Mouse (Mus musculus): ENCODE results near the gene Mdh2. TPM values are rescaled to one million over a fixed set of nuclear protein-coding genes. Genes with fewer than 3 reads are reported as not detected.

Mdh2 gene
- polyA plus RNA-seq, 1 experiment from 2014 or later = 984 TPM

GRCm38 (mm10) chr5:135751595-135751994 lies 26.7 kb upstream of the Mdh2 start:
- H3K4me2 ChIP-seq = no peak overlapping the region
- H3K27me3 ChIP-seq (ENCODE audit: control insufficient read depth, insufficient read depth, low read length) = no peaks in the 10 kb centered on the region
- H3K36me3 ChIP-seq (ENCODE audit: control insufficient read depth, insufficient read depth, low read length) = no peaks in the 10 kb centered on the region
- WGBS (ENCODE audit: insufficient replicate concordance) = 68% methylated on average over 2 of the region's 2 CpGs
- no peak overlapping the region for H3K9ac ChIP-seq (ENCODE audit: low read depth, low read length)
- H3K4me3 ChIP-seq (ENCODE audit: low read depth, low read length) = no peak overlapping the region
- H3K9me3 ChIP-seq (replicated peaks; ENCODE audit: control insufficient read depth, low read length) = 0 out of 2 replicates have a peak, but pooled peaks cover 4% of the 10 kb centered on the region
- no peaks in the 10 kb centered on the region for H3K4me1 ChIP-seq (ENCODE audit: control insufficient read depth, insufficient read depth, low read length)
- H3K27ac ChIP-seq (ENCODE audit: low read depth, low read length) = no peak overlapping the region
- no peak for ATAC-seq (replicated peaks; ENCODE audit: insufficient number of reproducible peaks, low FRiP score, low TSS enrichment)

GRCm38 (mm10) chr5:135761881-135762280 lies 16.4 kb upstream of the Mdh2 start:
- Histone ChIP-seq H3K27me3 (ENCODE audit: control insufficient read depth, insufficient read depth, low read length) (peaks cover 4% of the 10 kb centered on the region; the same call in 1 of the 2 replicates), H3K9ac (ENCODE audit: low read depth, low read length) (no peak overlapping the region), H3K4me2 (no peak overlapping the region), H3K27ac (ENCODE audit: low read depth, low read length) (no peak overlapping the region), H3K36me3 (ENCODE audit: control insufficient read depth, insufficient read depth, low read length) (no peaks in the 10 kb centered on the region), H3K4me3 (ENCODE audit: low read depth, low read length) (no peak overlapping the region), H3K9me3 (replicated peaks; ENCODE audit: control insufficient read depth, low read length) (no peaks in the 10 kb centered on the region), H3K4me1 (ENCODE audit: control insufficient read depth, insufficient read depth, low read length) (no peaks in the 10 kb centered on the region)
- ATAC-seq (replicated peaks; ENCODE audit: insufficient number of reproducible peaks, low FRiP score, low TSS enrichment) = no peak
- WGBS (ENCODE audit: insufficient replicate concordance) = 63% methylated on average over 3 of the region's 3 CpGs

GRCm38 (mm10) chr5:135763526-135763925 lies 14.8 kb upstream of the Mdh2 start:
- H3K4me1 ChIP-seq (ENCODE audit: control insufficient read depth, insufficient read depth, low read length) = no peaks in the 10 kb centered on the region
- no peaks in the 10 kb centered on the region for H3K9me3 ChIP-seq (replicated peaks; ENCODE audit: control insufficient read depth, low read length)
- no peak overlapping the region for H3K27ac ChIP-seq (ENCODE audit: low read depth, low read length)
- H3K27me3 ChIP-seq (ENCODE audit: control insufficient read depth, insufficient read depth, low read length) = peaks cover 4% of the 10 kb centered on the region; the same call in 1 of the 2 replicates
- no peak for ATAC-seq (replicated peaks; ENCODE audit: insufficient number of reproducible peaks, low FRiP score, low TSS enrichment)
- H3K4me3 ChIP-seq (ENCODE audit: low read depth, low read length) = no peak overlapping the region
- no peak overlapping the region for H3K4me2 ChIP-seq
- no peaks in the 10 kb centered on the region for H3K36me3 ChIP-seq (ENCODE audit: control insufficient read depth, insufficient read depth, low read length)
- 0% methylated on average over 7 of the region's 7 CpGs for WGBS (ENCODE audit: insufficient replicate concordance)
- H3K9ac ChIP-seq (ENCODE audit: low read depth, low read length) = no peak overlapping the region

GRCm38 (mm10) chr5:135764971-135765370 lies 13.3 kb upstream of the Mdh2 start:
- ATAC-seq (replicated peaks; ENCODE audit: insufficient number of reproducible peaks, low FRiP score, low TSS enrichment) = no peak
- Histone ChIP-seq H3K4me3 (ENCODE audit: low read depth, low read length) (no peak overlapping the region), H3K27ac (ENCODE audit: low read depth, low read length) (no peak overlapping the region), H3K9me3 (replicated peaks; ENCODE audit: control insufficient read depth, low read length) (no peaks in the 10 kb centered on the region), H3K36me3 (ENCODE audit: control insufficient read depth, insufficient read depth, low read length) (no peaks in the 10 kb centered on the region), H3K4me2 (no peak overlapping the region), H3K4me1 (ENCODE audit: control insufficient read depth, insufficient read depth, low read length) (no peaks in the 10 kb centered on the region), H3K27me3 (ENCODE audit: control insufficient read depth, insufficient read depth, low read length) (peaks cover 4% of the 10 kb centered on the region; the same call in 1 of the 2 replicates), H3K9ac (ENCODE audit: low read depth, low read length) (0 out of 2 replicates have a peak overlapping the region, but pooled peaks have one; percentile 39)
- WGBS (ENCODE audit: insufficient replicate concordance) = 64% methylated on average over 3 of the region's 3 CpGs

- Histone ChIP-seq H3K4me3 (ENCODE audit: low read depth, low read length) (no peak overlapping the region), H3K9me3 (replicated peaks; ENCODE audit: control insufficient read depth, low read length) (no peaks in the 10 kb centered on the region), H3K4me2 (no peak overlapping the region), H3K27me3 (ENCODE audit: control insufficient read depth, insufficient read depth, low read length) (no peaks in the 10 kb centered on the region), H3K9ac (ENCODE audit: low read depth, low read length) (no peak overlapping the region), H3K36me3 (ENCODE audit: control insufficient read depth, insufficient read depth, low read length) (no peaks in the 10 kb centered on the region), H3K27ac (ENCODE audit: low read depth, low read length) (no peak overlapping the region), H3K4me1 (ENCODE audit: control insufficient read depth, insufficient read depth, low read length) (peaks cover 3% of the 10 kb centered on the region; the same call in 1 of the 2 replicates)
- 49% methylated on average over 3 of the region's 3 CpGs for WGBS (ENCODE audit: insufficient replicate concordance)
- ATAC-seq (replicated peaks; ENCODE audit: insufficient number of reproducible peaks, low FRiP score, low TSS enrichment) = no peak
These were observed 5.8 kb upstream of the Mdh2 start for GRCm38 (mm10) chr5:135772519-135772918.

GRCm38 (mm10) chr5:135776546-135776945 lies 1.7 kb upstream of the Mdh2 start:
- no peaks in the 10 kb centered on the region for H3K9me3 ChIP-seq (replicated peaks; ENCODE audit: control insufficient read depth, low read length)
- H3K27me3 ChIP-seq (ENCODE audit: control insufficient read depth, insufficient read depth, low read length) = no peaks in the 10 kb centered on the region
- ATAC-seq (replicated peaks; ENCODE audit: insufficient number of reproducible peaks, low FRiP score, low TSS enrichment) = no peak
- H3K4me2 ChIP-seq = no peak overlapping the region
- H3K36me3 ChIP-seq (ENCODE audit: control insufficient read depth, insufficient read depth, low read length) = peaks cover 3% of the 10 kb centered on the region
- no peak overlapping the region for H3K4me3 ChIP-seq (ENCODE audit: low read depth, low read length)
- 81% methylated on average over 4 of the region's 4 CpGs for WGBS (ENCODE audit: insufficient replicate concordance)
- H3K9ac ChIP-seq (ENCODE audit: low read depth, low read length) = 0 out of 2 replicates have a peak overlapping the region, but pooled peaks have one; percentile 5
- peaks cover 20% of the 10 kb centered on the region for H3K4me1 ChIP-seq (ENCODE audit: control insufficient read depth, insufficient read depth, low read length)
- H3K27ac ChIP-seq (ENCODE audit: low read depth, low read length) = no peak overlapping the region

GRCm38 (mm10) chr5:135777796-135778470 lies 347 bp upstream of the Mdh2 start, which contains the start of gene Styxl1:
Styxl1 (minus strand) TSS chr5:135778385.
- peaks cover 11% of the 10 kb centered on the region for H3K36me3 ChIP-seq (ENCODE audit: control insufficient read depth, insufficient read depth, low read length)
- peak; percentile 91 for ATAC-seq (replicated peaks; ENCODE audit: insufficient number of reproducible peaks, low FRiP score, low TSS enrichment)
- peaks cover 20% of the 10 kb centered on the region for H3K4me1 ChIP-seq (ENCODE audit: control insufficient read depth, insufficient read depth, low read length)
- no peaks in the 10 kb centered on the region for H3K9me3 ChIP-seq (replicated peaks; ENCODE audit: control insufficient read depth, low read length)
- H3K27ac ChIP-seq (ENCODE audit: low read depth, low read length) = peak within 1 kb of the TSS; percentile 97
- peak within 1 kb of the TSS; percentile 99 for H3K9ac ChIP-seq (ENCODE audit: low read depth, low read length)
- WGBS (ENCODE audit: insufficient replicate concordance) = under 1% methylated on average over 45 of the region's 45 CpGs
- no peaks in the 10 kb centered on the region for H3K27me3 ChIP-seq (ENCODE audit: control insufficient read depth, insufficient read depth, low read length)
- H3K4me2 ChIP-seq = peak within 1 kb of the TSS; percentile 84
- peak within 1 kb of the TSS; percentile 92 for H3K4me3 ChIP-seq (ENCODE audit: low read depth, low read length)

- Histone ChIP-seq H3K9ac (ENCODE audit: low read depth, low read length) (no peak overlapping the region), H3K36me3 (ENCODE audit: control insufficient read depth, insufficient read depth, low read length) (peaks cover 29% of the 10 kb centered on the region), H3K4me3 (ENCODE audit: low read depth, low read length) (peak overlapping the region; percentile 92; the same call in 1 of the 2 replicates), H3K27ac (ENCODE audit: low read depth, low read length) (no peak overlapping the region), H3K27me3 (ENCODE audit: control insufficient read depth, insufficient read depth, low read length) (no peaks in the 10 kb centered on the region), H3K9me3 (replicated peaks; ENCODE audit: control insufficient read depth, low read length) (no peaks in the 10 kb centered on the region), H3K4me1 (ENCODE audit: control insufficient read depth, insufficient read depth, low read length) (peaks cover 20% of the 10 kb centered on the region), H3K4me2 (peak overlapping the region; percentile 84)
- 83% methylated on average over 8 of the region's 8 CpGs for WGBS (ENCODE audit: insufficient replicate concordance)
- no peak for ATAC-seq (replicated peaks; ENCODE audit: insufficient number of reproducible peaks, low FRiP score, low TSS enrichment)
These were observed 2.1 kb downstream of the Mdh2 start for GRCm38 (mm10) chr5:135780331-135780730.

- H3K36me3 ChIP-seq (ENCODE audit: control insufficient read depth, insufficient read depth, low read length) = peaks cover 52% of the 10 kb centered on the region
- no peak overlapping the region for H3K9ac ChIP-seq (ENCODE audit: low read depth, low read length)
- no peak overlapping the region for H3K4me2 ChIP-seq
- no peak overlapping the region for H3K27ac ChIP-seq (ENCODE audit: low read depth, low read length)
- WGBS (ENCODE audit: insufficient replicate concordance) = 85% methylated on average over 4 of the region's 4 CpGs
- no peak for ATAC-seq (replicated peaks; ENCODE audit: insufficient number of reproducible peaks, low FRiP score, low TSS enrichment)
- no peaks in the 10 kb centered on the region for H3K9me3 ChIP-seq (replicated peaks; ENCODE audit: control insufficient read depth, low read length)
- H3K27me3 ChIP-seq (ENCODE audit: control insufficient read depth, insufficient read depth, low read length) = no peaks in the 10 kb centered on the region
- peaks cover 15% of the 10 kb centered on the region for H3K4me1 ChIP-seq (ENCODE audit: control insufficient read depth, insufficient read depth, low read length)
- H3K4me3 ChIP-seq (ENCODE audit: low read depth, low read length) = no peak overlapping the region
These were observed 4.6 kb downstream of the Mdh2 start for GRCm38 (mm10) chr5:135782901-135783300.
